Mouse (Mus musculus) stomach, postnatal 0 days (tissue): ENCODE data around the gene Rnasek.

Experiments used
- CTCF ChIP-seq: IDR thresholded peaks from 2 replicates; pipeline ENCODE4 v1.5.1; 2016; ENCODE audit warnings: antibody characterized with exemption, low read depth, mild to moderate bottlenecking, moderate library complexity
- EP300 ChIP-seq: optimal IDR thresholded peaks from 2 replicates; pipeline ENCODE3; 2016; ENCODE audit warnings: antibody characterized with exemption

DNA sequence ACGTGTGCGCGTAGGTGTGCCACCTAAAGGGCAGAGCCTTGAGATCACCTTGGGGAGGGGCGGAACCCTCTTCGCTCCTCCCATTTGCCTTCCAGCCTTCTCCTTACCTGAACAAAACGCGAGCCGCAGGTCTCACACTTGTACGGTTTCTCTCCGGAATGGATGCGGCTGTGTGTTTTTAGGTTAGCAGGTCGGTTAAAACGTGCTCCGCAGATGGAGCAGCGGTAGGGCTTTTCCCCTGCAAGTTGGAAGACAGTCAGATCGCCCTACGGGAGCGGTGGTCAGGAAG, 13.1 kb downstream of the Rnasek start:
- TF ChIP-seq CTCF = no peak
- TF ChIP-seq EP300 = no peak
